Mouse (Mus musculus) left cerebral cortex, adult 18-20 months (tissue): ENCODE measurements around the gene Sugt1. TPM values are rescaled to one million over a fixed set of nuclear protein-coding genes. Genes with fewer than 3 reads are reported as not detected.

Source experiments
- DNase-seq, 2 experiments: peaks; one replicate each; pipeline ENCODE4 v3.0.0; 2021 to 2022; ENCODE audit warnings: low spot score in 2 of 2, mixed read lengths in 1 of 2
- microRNA-seq, 2 experiments: library from miRNA; unstranded; fragments of <30 nt; microRNA quantifications; one replicate each; pipeline ENCODE4 v1.2.0; 2021
- total RNA-seq, 2 experiments: library from RNA; stranded (reverse); gene quantifications; 2 replicates each; pipeline ENCODE4 v1.2.3; 2021

The Sugt1 gene
- total RNA-seq, 2 experiments from 2014 or later, result 88.2 to 97.0 TPM

- DNase-seq, result no peak
These were observed 85.9 kb downstream of the Sugt1 start for GRCm38 (mm10) chr14:79673083-79674013.

GRCm38 (mm10) chr14:79677108-79677753, 89.7 kb downstream of the Sugt1 start:
- DNase-seq, result no peak

- no peak for DNase-seq
These were observed 90.6 kb downstream of the Sugt1 start for GRCm38 (mm10) chr14:79677891-79678687.

- no peak for DNase-seq
These were observed 93.2 kb downstream of the Sugt1 start for GRCm38 (mm10) chr14:79680652-79681051.

Small RNAs within 50 kb of the gene (microRNA-seq; reads per million reads assigned to microRNA genes)
- 0 reads per million in 2 experiments for gene Gm27857

Other genes starting within 250 kb of the Sugt1 start
- gene Naa16, start 196.9 kb upstream of the Sugt1 start, total RNA-seq, result 10 to 100 TPM; 12.9 to 16.9 TPM
- 1 to 10 TPM; 5.9 to 6.4 TPM for gene Mtrf1, start 189.9 kb upstream of the Sugt1 start, total RNA-seq
- 10 to 100 TPM; 41.5 to 43.3 TPM for gene Kbtbd7, start 161.2 kb upstream of the Sugt1 start, total RNA-seq
- gene Kbtbd6, start 135.9 kb upstream of the Sugt1 start, total RNA-seq, result 1 to 10 TPM in 1 of 2 experiments, under 1 TPM in 1; 0.80 to 1.0 TPM
- gene Elf1, start 106.5 kb upstream of the Sugt1 start, total RNA-seq, result 1 to 10 TPM; 4.5 to 4.7 TPM
- gene Wbp4, start 106.2 kb upstream of the Sugt1 start, total RNA-seq, result 10 to 100 TPM; 49.9 to 52.8 TPM
- gene Cnmd, start 74.5 kb downstream of the Sugt1 start, total RNA-seq, result 1 to 10 TPM; 1.5 to 2.2 TPM
- gene Pcdh8, start 183.6 kb downstream of the Sugt1 start, total RNA-seq, result 10 to 100 TPM; 47.9 to 63.1 TPM